Mouse (Mus musculus): ENCODE results near the gene Csn1s2a. TPM values are rescaled to one million over a fixed set of nuclear protein-coding genes. Genes with fewer than 3 reads are reported as not detected.
"Not testable (repeated sequence)": the region's sequence is repeated elsewhere in the genome, so short reads cannot be mapped to it uniquely, and the experiment has no call there.

The Csn1s2a gene
- not detected in 2 replicates for polyA plus RNA-seq (2016; fragmentation: Nextera tagmentation; extraction: Ambion mirVana)

- no peak for ATAC-seq (ENCODE audit: low FRiP score)
- no peaks in the 10 kb centered on the region for H3K36me3 ChIP-seq
- no peak within 1 kb of the TSS for H3K4me3 ChIP-seq
- no peaks in the 10 kb centered on the region for H3K9me3 ChIP-seq (replicated peaks)
- H3K4me2 ChIP-seq (replicated peaks) = no peak within 1 kb of the TSS
- 72% methylated on average over 1 of the region's 1 CpGs for WGBS
- no peak within 1 kb of the TSS for H3K9ac ChIP-seq
- H3K27ac ChIP-seq = no peak within 1 kb of the TSS
- no peaks in the 10 kb centered on the region for H3K27me3 ChIP-seq
- H3K4me1 ChIP-seq = no peaks in the 10 kb centered on the region
Observed at GRCm38 (mm10) chr5:87774267-87774666, at the start of gene Csn1s2a. TSS of gene Csn1s2a (plus strand) at chr5:87774567.

DNA sequence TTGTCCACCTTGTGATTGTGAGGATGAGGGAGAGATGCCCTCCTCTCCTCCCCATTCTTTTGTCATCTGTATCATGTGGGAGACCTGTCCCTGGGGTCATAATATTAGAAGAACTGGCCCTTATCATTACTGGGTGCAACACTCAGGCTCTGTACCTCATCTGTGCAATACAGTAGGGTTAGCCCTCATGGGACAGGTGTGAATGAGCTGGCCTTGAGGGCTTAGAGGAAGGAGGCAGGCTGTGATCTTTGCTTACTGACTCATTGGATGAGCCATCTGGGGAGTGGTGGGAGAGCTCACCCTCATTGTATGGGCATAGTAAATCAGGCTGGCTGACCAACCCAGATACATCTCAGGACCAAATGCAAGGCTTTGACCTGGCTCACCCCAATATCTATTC, 39.5 kb upstream of the Csn1s2a start:
- Histone ChIP-seq H3K4me1 (no peaks in the 10 kb centered on the region), H3K4me2 (replicated peaks) (no peak overlapping the region), H3K9me3 (replicated peaks) (no peaks in the 10 kb centered on the region), H3K36me3 (no peaks in the 10 kb centered on the region), H3K9ac (no peak overlapping the region), H3K4me3 (no peak overlapping the region), H3K27me3 (no peaks in the 10 kb centered on the region), H3K27ac (no peak overlapping the region)
- no peak for ATAC-seq (ENCODE audit: low FRiP score)

DNA sequence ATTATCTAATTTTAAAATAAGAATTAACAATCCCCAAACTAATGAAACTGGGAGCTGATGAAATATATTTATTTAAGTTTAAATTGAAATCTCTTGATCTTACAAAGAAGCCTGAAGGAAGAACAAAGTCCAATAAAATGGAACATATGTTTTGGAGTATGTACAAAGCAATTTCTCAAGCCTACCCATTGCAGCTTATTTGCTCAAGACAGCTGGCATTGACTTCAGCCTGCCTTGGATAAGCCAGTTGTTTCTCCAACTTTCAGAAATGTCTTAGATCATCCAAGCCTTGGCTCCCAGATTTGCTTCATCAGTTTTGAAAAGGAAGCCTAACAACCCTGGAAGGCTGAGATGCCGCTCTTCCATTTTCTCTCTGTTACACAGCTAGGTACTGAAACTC, 20.9 kb upstream of the Csn1s2a start:
- no peak for ATAC-seq (ENCODE audit: low FRiP score)
- WGBS = 71% methylated on average over 1 of the region's 1 CpGs

DNA sequence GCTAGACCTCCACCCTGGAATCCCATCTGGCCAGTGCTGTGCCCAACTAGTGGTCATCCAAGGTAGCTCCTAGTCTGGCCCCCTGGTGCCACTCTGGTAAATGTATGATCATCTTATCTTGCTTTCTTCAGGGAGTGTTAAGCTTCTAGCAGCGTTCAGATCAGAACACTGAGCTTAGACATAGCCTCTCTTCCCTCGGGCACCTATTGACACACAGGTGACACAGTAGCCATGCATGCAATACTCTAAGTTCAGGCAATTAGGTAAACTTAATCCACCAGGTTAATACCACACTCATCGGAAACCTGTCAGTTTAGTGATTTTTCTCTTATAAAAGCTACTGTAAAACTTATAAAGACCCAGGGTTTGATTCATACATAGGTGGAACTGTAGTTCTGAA, 9.8 kb upstream of the Csn1s2a start:
- Histone ChIP-seq H3K36me3 (no peaks in the 10 kb centered on the region), H3K4me1 (no peaks in the 10 kb centered on the region), H3K9me3 (replicated peaks) (no peaks in the 10 kb centered on the region), H3K27ac (no peak overlapping the region), H3K4me3 (no peak overlapping the region), H3K27me3 (no peaks in the 10 kb centered on the region), H3K4me2 (replicated peaks) (no peak overlapping the region), H3K9ac (no peak overlapping the region)
- WGBS = 88% methylated on average over 3 of the region's 3 CpGs
- ATAC-seq (ENCODE audit: low FRiP score) = no peak

More for the DNA sequence above, 20.9 kb upstream of the Csn1s2a start:
- Histone ChIP-seq H3K27ac (no peak overlapping the region), H3K4me1 (no peaks in the 10 kb centered on the region), H3K4me2 (replicated peaks) (no peak overlapping the region), H3K4me3 (no peak overlapping the region), H3K36me3 (no peaks in the 10 kb centered on the region), H3K9me3 (replicated peaks) (no peaks in the 10 kb centered on the region), H3K27me3 (no peaks in the 10 kb centered on the region), H3K9ac (no peak overlapping the region)

- ATAC-seq (ENCODE audit: low FRiP score) = not testable (repeated sequence)
Observed at GRCm38 (mm10) chr5:87772151-87772550, 2.2 kb upstream of the Csn1s2a start.

DNA sequence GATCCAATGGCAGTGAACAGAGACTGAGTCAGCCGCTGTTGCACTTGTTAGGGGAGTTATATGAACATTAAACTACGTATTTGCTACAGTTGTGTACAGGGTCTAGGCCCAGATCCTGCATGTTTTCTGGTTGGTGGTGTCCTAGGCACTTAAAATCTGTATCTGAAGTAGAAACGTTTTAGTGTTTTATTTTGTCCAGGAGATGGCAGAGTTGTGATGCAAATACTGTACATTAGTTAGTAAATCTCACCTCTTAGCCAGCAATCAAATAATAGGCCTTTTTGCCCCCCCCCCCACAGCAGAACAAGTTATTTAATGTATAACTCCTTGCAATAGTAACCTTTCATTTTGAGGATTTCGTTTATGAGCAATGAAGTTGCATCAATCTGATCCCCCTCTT, 8.4 kb downstream of the Csn1s2a start:
- no peak overlapping the region for H3K9ac ChIP-seq
- H3K4me2 ChIP-seq (replicated peaks) = no peak overlapping the region
- H3K27ac ChIP-seq = no peak overlapping the region
- H3K36me3 ChIP-seq = no peaks in the 10 kb centered on the region
- H3K27me3 ChIP-seq = no peaks in the 10 kb centered on the region
- 63% methylated on average over 4 of the region's 4 CpGs for WGBS
- H3K4me1 ChIP-seq = no peaks in the 10 kb centered on the region
- ATAC-seq (ENCODE audit: low FRiP score) = no peak
- no peaks in the 10 kb centered on the region for H3K9me3 ChIP-seq (replicated peaks)
- H3K4me3 ChIP-seq = no peak overlapping the region

More at GRCm38 (mm10) chr5:87772151-87772550, 2.2 kb upstream of the Csn1s2a start:
- not testable (repeated sequence) for H3K9ac ChIP-seq; H3K4me2 ChIP-seq (replicated peaks); H3K9me3 ChIP-seq (replicated peaks); H3K4me3 ChIP-seq; H3K27ac ChIP-seq; H3K27me3 ChIP-seq; H3K36me3 ChIP-seq; H3K4me1 ChIP-seq
- WGBS = 42% methylated on average over 2 of the region's 2 CpGs

DNA sequence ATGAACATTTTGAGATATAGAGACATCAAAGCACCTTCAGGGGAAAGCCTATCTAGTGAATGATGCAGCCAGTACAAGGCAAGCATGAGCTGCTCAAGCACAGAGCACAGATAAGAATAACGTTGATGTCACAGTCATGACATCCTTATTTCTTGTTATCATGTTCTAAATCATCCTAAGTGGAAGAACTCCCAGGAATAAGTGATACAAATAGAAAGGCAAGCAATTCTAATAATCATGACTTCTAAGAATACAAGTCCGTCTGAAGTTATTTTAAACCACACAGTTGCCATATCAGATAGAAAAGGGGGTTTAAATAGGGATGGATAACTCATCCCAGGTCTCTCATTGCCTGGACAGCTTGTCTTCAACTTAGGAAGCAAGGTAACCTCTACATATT, 33.4 kb downstream of the Csn1s2a start, which contains the start of gene Csn1s2b:
Gene Csn1s2b, plus strand, starts transcription at position 301 of the 400 bp plus-strand sequence.
- H3K4me2 ChIP-seq (replicated peaks) = no peak within 1 kb of the TSS
- no peak within 1 kb of the TSS for H3K27ac ChIP-seq
- no peak within 1 kb of the TSS for H3K4me3 ChIP-seq
- H3K9ac ChIP-seq = no peak within 1 kb of the TSS
- no peaks in the 10 kb centered on the region for H3K36me3 ChIP-seq
- WGBS = 77% methylated on average over 2 of the region's 2 CpGs
- no peaks in the 10 kb centered on the region for H3K9me3 ChIP-seq (replicated peaks)
- no peaks in the 10 kb centered on the region for H3K4me1 ChIP-seq
- no peak for ATAC-seq (ENCODE audit: low FRiP score)
- no peaks in the 10 kb centered on the region for H3K27me3 ChIP-seq

DNA sequence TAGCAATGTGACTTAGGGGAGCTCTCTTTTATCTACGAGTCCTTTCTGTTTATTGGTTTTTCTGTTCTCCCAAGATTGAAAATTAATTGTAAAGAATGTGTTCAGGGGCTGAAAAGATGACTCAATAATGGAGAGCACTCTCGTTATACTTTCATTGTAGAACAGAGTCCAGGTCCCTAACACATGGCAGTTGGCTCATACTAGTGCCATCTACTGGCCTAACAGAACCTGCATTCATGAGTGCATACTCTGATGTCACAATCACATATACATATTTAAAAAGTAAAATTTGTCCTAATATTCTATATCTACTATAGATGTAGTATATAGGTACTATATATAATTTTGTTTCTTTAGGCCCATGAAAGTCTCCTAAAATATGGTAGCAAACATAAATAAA, 34.9 kb downstream of the Csn1s2a start:
- H3K36me3 ChIP-seq = no peaks in the 10 kb centered on the region
- H3K4me2 ChIP-seq (replicated peaks) = no peak overlapping the region
- H3K9ac ChIP-seq = no peak overlapping the region
- no peaks in the 10 kb centered on the region for H3K9me3 ChIP-seq (replicated peaks)
- H3K4me1 ChIP-seq = no peaks in the 10 kb centered on the region
- WGBS = 68% methylated on average over 2 of the region's 2 CpGs
- H3K27ac ChIP-seq = no peak overlapping the region
- ATAC-seq (ENCODE audit: low FRiP score) = no peak
- H3K27me3 ChIP-seq = no peaks in the 10 kb centered on the region
- no peak overlapping the region for H3K4me3 ChIP-seq

DNA sequence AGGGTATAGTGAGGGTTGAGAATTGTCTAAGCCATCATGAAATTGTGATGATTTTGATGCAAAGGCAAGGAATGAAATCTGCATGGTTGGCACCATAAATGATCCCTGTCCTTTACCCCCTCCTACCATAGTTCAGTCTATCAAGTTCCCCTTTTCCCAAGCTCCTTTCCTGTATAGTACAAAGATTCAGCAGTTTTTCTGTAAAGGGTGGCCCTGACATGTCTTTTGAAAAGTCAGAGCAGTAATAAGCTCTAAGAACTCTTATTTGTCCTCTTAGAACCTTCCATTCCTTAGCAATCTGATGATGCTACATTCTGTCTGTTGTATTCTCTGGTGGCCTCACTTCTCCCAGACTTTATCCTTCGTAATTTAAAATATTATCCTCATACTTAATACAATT, 51.0 kb downstream of the Csn1s2a start, which contains the start of gene Prr27:
Gene Prr27, plus strand, starts transcription at position 301 of the 400 bp plus-strand sequence.
- Histone ChIP-seq H3K4me2 (replicated peaks) (no peak within 1 kb of the TSS), H3K36me3 (no peaks in the 10 kb centered on the region), H3K27ac (no peak within 1 kb of the TSS), H3K9me3 (replicated peaks) (no peaks in the 10 kb centered on the region), H3K4me1 (no peaks in the 10 kb centered on the region), H3K9ac (no peak within 1 kb of the TSS), H3K27me3 (no peaks in the 10 kb centered on the region), H3K4me3 (no peak within 1 kb of the TSS)
- no peak for ATAC-seq (ENCODE audit: low FRiP score)
- 89% methylated on average over 1 of the region's 1 CpGs for WGBS

Other genes starting within 250 kb of the Csn1s2a start
- gene Sult1b1, start 236.4 kb upstream of the Csn1s2a start, polyA plus RNA-seq (2016; fragmentation: Nextera tagmentation; extraction: Ambion mirVana) = not detected in 2 replicates
- not detected in 2 replicates for gene Sult1d1, start 205.5 kb upstream of the Csn1s2a start, polyA plus RNA-seq (2016; fragmentation: Nextera tagmentation; extraction: Ambion mirVana)
- not detected in 2 replicates for gene Sult1e1, start 183.0 kb upstream of the Csn1s2a start, polyA plus RNA-seq (2016; fragmentation: Nextera tagmentation; extraction: Ambion mirVana)
- not detected in 2 replicates for gene Csn1s1, start 108.4 kb upstream of the Csn1s2a start, polyA plus RNA-seq (2016; fragmentation: Nextera tagmentation; extraction: Ambion mirVana)
- not detected in 2 replicates for gene Csn2, start 74.9 kb upstream of the Csn1s2a start, polyA plus RNA-seq (2016; fragmentation: Nextera tagmentation; extraction: Ambion mirVana)
- gene Csn1s2b, start 33.5 kb downstream of the Csn1s2a start, polyA plus RNA-seq (2016; fragmentation: Nextera tagmentation; extraction: Ambion mirVana) = not detected in 2 replicates
- not detected in 2 replicates for gene Prr27, start 51.1 kb downstream of the Csn1s2a start, polyA plus RNA-seq (2016; fragmentation: Nextera tagmentation; extraction: Ambion mirVana)
- not detected in 2 replicates for gene Odam, start 110.5 kb downstream of the Csn1s2a start, polyA plus RNA-seq (2016; fragmentation: Nextera tagmentation; extraction: Ambion mirVana)
- not detected in 2 replicates for gene Csn3, start 151.0 kb downstream of the Csn1s2a start, polyA plus RNA-seq (2016; fragmentation: Nextera tagmentation; extraction: Ambion mirVana)
- gene 2310003L06Rik, start 194.9 kb downstream of the Csn1s2a start, polyA plus RNA-seq (2016; fragmentation: Nextera tagmentation; extraction: Ambion mirVana) = not detected in 2 replicates
- not detected in 2 replicates for gene Gm28434, start 194.9 kb downstream of the Csn1s2a start, polyA plus RNA-seq (2016; fragmentation: Nextera tagmentation; extraction: Ambion mirVana)
- gene Cabs1, start 204.9 kb downstream of the Csn1s2a start, polyA plus RNA-seq (2016; fragmentation: Nextera tagmentation; extraction: Ambion mirVana) = not detected in 2 replicates
- not detected in 2 replicates for gene Smr3a, start 228.0 kb downstream of the Csn1s2a start, polyA plus RNA-seq (2016; fragmentation: Nextera tagmentation; extraction: Ambion mirVana)

Data from hindbrain, embryonic 12.5 days (tissue).